Comparison of ENCODE assay signal across 28 mouse cellular contexts in the genomic region with DNA sequence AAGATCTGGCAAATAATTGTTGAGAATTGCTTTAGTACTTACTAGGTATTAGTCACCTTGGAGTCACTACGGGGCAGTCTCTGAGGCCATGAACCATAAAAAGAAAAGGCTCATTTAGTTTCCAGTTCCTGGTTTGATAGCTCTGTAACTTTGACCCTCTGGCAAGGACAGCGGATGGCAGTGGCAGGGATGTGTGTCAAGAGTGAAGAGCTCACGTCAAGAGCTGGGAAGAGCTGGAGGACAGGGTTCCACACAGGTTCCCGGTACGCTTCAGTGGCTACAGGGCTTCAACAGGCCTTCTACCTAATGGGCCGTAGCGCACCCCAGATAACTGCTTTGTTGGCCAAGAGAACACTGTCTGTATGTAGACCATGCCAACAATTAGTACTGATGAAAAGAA.
DNase-seq lines count a peak whose midpoint lies in the region; ATAC-seq and TF ChIP-seq lines count a peak whose summit lies in the region.
"Had no signal": no experiment of that assay in that cellular context is flagged by ENCODE, and none has a peak within 500 bp of the region (broad histone marks: within the 10 kb centered on the region; RNA-seq: fewer than 3 reads in every experiment).

No protein-coding gene starts in this region.

- H3K4me3 ChIP-seq in intestine, embryonic 15.5 days (replicated peaks) = no peak overlapping the region
- H3K4me3 ChIP-seq in forebrain, postnatal 0 days (ENCODE audit: low read depth, low read length) = no peak overlapping the region
- H3K4me3 ChIP-seq: embryonic facial prominence, embryonic 12.5 days; stomach, embryonic 15.5 days had no signal

- no peak overlapping the region for H3K4me2 ChIP-seq in intestine, embryonic 15.5 days (replicated peaks)
- no peak overlapping the region for H3K4me2 ChIP-seq in forebrain, postnatal 0 days (ENCODE audit: low read depth)
- H3K4me2 ChIP-seq: embryonic facial prominence, embryonic 12.5 days; heart, embryonic 11.5 days; hindbrain, embryonic 14.5 days; stomach, embryonic 15.5 days had no signal

- ATAC-seq in intestine, embryonic 15.5 days = peak; percentile 71
- ATAC-seq in forebrain, postnatal 0 days = no peak
- ATAC-seq: forebrain, embryonic 14.5 days had no signal

- no peak for TF ChIP-seq CTCF in forebrain, postnatal 0 days (IDR thresholded peaks at IDR 0.05; ENCODE audit: low read depth)

- 89% methylated on average over 7 of the region's 7 CpGs for WGBS in intestine, embryonic 15.5 days
- 83% methylated on average over 7 of the region's 7 CpGs for WGBS in forebrain, postnatal 0 days

- no peak overlapping the region for H3K27ac ChIP-seq in intestine, embryonic 15.5 days
- H3K27ac ChIP-seq in forebrain, postnatal 0 days (ENCODE audit: low read depth, low read length) = no peak overlapping the region
- H3K27ac ChIP-seq: embryonic facial prominence, embryonic 12.5 days; hindbrain, embryonic 14.5 days; liver, embryonic 14.5 days; macrophage; stomach, embryonic 15.5 days had no signal

- H3K27me3 ChIP-seq in intestine, embryonic 15.5 days (replicated peaks) = no peaks in the 10 kb centered on the region
- no peaks in the 10 kb centered on the region for H3K27me3 ChIP-seq in forebrain, postnatal 0 days (ENCODE audit: insufficient read depth, low read length)
- H3K27me3 ChIP-seq: embryonic facial prominence, embryonic 12.5 days had no signal

- no peaks in the 10 kb centered on the region for H3K36me3 ChIP-seq in intestine, embryonic 15.5 days
- H3K36me3 ChIP-seq in forebrain, postnatal 0 days (ENCODE audit: insufficient read depth) = no peaks in the 10 kb centered on the region; the same call in none of the 2 replicates
- H3K36me3 ChIP-seq: embryonic facial prominence, embryonic 12.5 days; stomach, embryonic 15.5 days had no signal

- intact Hi-C loops in gastrocnemius, postnatal 36 days (cut with DNase I) = no loop called here

- no peak overlapping the region for H3K9ac ChIP-seq in intestine, embryonic 15.5 days
- no peak overlapping the region for H3K9ac ChIP-seq in forebrain, postnatal 0 days
- H3K9ac ChIP-seq: embryonic facial prominence, embryonic 12.5 days; hindbrain, embryonic 14.5 days; liver, embryonic 14.5 days; stomach, embryonic 15.5 days had no signal

- peak; percentile 3 for DNase-seq in kidney, adult 18-20 months
- DNase-seq in kidney, postnatal 14 days = no peak
- DNase-seq in kidney, adult 9 months = peak; percentile 38
- peak; percentile 9 to 43 for DNase-seq in kidney, postnatal 25 days
- no peak for DNase-seq in thymus, postnatal 10 days (ENCODE audit: low spot score in 2 of 2)
- no peak for DNase-seq in gastrocnemius, postnatal 36 days
- no peak for DNase-seq in forebrain, postnatal 0 days
- DNase-seq: adrenal gland, adult 8-10 months; cerebellum, adult 9-11 months; embryo, embryonic 11 days; gastrocnemius, postnatal 25 days; heart, postnatal 4 days; left cerebral cortex, postnatal 4 days; lung, adult 2 months; lung, postnatal 10 days; midbrain, embryonic 14.5 days; retina, postnatal 1 day; right cerebral cortex, postnatal 14 days; thymus, adult 18-20 months; thymus, postnatal 4 days had no signal

- no peaks in the 10 kb centered on the region for H3K9me3 ChIP-seq in intestine, embryonic 15.5 days
- no peaks in the 10 kb centered on the region for H3K9me3 ChIP-seq in forebrain, postnatal 0 days (ENCODE audit: low read length)
- H3K9me3 ChIP-seq: embryonic facial prominence, embryonic 12.5 days; stomach, embryonic 15.5 days had no signal

- H3K4me1 ChIP-seq in intestine, embryonic 15.5 days (replicated peaks) = peaks cover 3% of the 10 kb centered on the region; the same call in 1 of the 2 replicates
- no peaks in the 10 kb centered on the region; the same call in 1 of the 2 replicates for H3K4me1 ChIP-seq in forebrain, postnatal 0 days (ENCODE audit: insufficient read depth)
- H3K4me1 ChIP-seq: embryonic facial prominence, embryonic 12.5 days; stomach, embryonic 15.5 days had no signal

Comparison
In these comparisons a context has a peak if more than half of its experiments do, and no peak if none do; other contexts are left out.
1. DNase-seq: peak in kidney, adult 18-20 months (single experiment), kidney, adult 9 months (single experiment) and kidney, postnatal 25 days (2 of 2); none in kidney, postnatal 14 days (single experiment), thymus, postnatal 10 days (0 of 2), gastrocnemius, postnatal 36 days (0 of 2) and forebrain, postnatal 0 days (single experiment).